Mouse (Mus musculus) cerebellum, adult 2 months (tissue): ENCODE data around the gene Pmel. TPM values are rescaled to one million over a fixed set of nuclear protein-coding genes. Genes with fewer than 3 reads are reported as not detected.

Source experiments
- DNase-seq, 2 experiments: peaks; one replicate each; pipeline ENCODE4 v3.0.0; 2021
- H3K27ac ChIP-seq: fragments of 200-500 bp; 2 replicates; pipeline ENCODE4 v1.5.1; 2012; ENCODE audit warnings: low read length, control low read depth, inconsistent platforms; ENCODE audit not compliant: insufficient read depth
- H3K27me3 ChIP-seq: fragments of 200-500 bp; 2 replicates; pipeline ENCODE4 v1.6.1; 2012; ENCODE audit warnings: inconsistent platforms, mild to moderate bottlenecking, low read length, moderate library complexity; ENCODE audit not compliant: control insufficient read depth, insufficient read depth
- H3K4me1 ChIP-seq: fragments of 200-500 bp; 2 replicates; pipeline ENCODE4 v1.6.1; 2011; ENCODE audit warnings: low read length; ENCODE audit not compliant: control insufficient read depth, insufficient read depth
- H3K4me3 ChIP-seq: fragments of 200-500 bp; replicated peaks from 2 replicates; pipeline ENCODE3; 2011; ENCODE audit warnings: mild to moderate bottlenecking, low read depth, low read length, control low read depth; ENCODE audit not compliant: insufficient read depth
- CTCF ChIP-seq: fragments of 200-500 bp; IDR thresholded peaks from 2 replicates; pipeline ENCODE4 v1.5.1; 2011; ENCODE audit warnings: low read depth, mild to moderate bottlenecking, control low read depth, low read length, moderate library complexity, borderline replicate concordance; ENCODE audit not compliant: insufficient read depth
- POLR2A ChIP-seq: fragments of 200-500 bp; IDR thresholded peaks from 2 replicates; pipeline ENCODE4 v1.6.1; 2011; ENCODE audit warnings: low read length, control low read depth, borderline replicate concordance; ENCODE audit not compliant: insufficient read depth
- WGBS: fragments of 180-500 bp; shearing (Covaris S2); methylation state at CpG from one replicate; pipeline ENCODE4 v1.1.7; 2018; 5-methylcytosine and 5-hydroxymethylcytosine counted together
- polyA plus RNA-seq: library from polyadenylated mRNA; depleted of rRNA; stranded (reverse); fragments of >200 nt; gene quantifications from 2 replicates; pipeline ENCODE4 v1.2.3, GENCODE M21; 2012

The Pmel gene
- polyA plus RNA-seq, 1 experiment: 1.5 TPM

- peaks cover 4% of the 10 kb centered on the region; the same call in 1 of the 2 replicates for H3K4me1 ChIP-seq
- TF ChIP-seq CTCF (no peak), POLR2A (no peak)
- no peaks in the 10 kb centered on the region for H3K27me3 ChIP-seq
- WGBS: 37% methylated on average over 4 of the region's 4 CpGs
- no peak overlapping the region for H3K4me3 ChIP-seq
- H3K27ac ChIP-seq: no peak overlapping the region
- DNase-seq: no peak
Observed at GRCm38 (mm10) chr10:128742616-128743015, 38.6 kb downstream of the Pmel start.

- H3K27ac ChIP-seq: no peak overlapping the region
- 4% methylated on average over 7 of the region's 7 CpGs for WGBS
- no peak for DNase-seq
- no peaks in the 10 kb centered on the region for H3K27me3 ChIP-seq
- H3K4me3 ChIP-seq: peak overlapping the region; percentile 95
- H3K4me1 ChIP-seq: peaks cover 4% of the 10 kb centered on the region; the same call in 1 of the 2 replicates
- TF ChIP-seq CTCF: no peak
- TF ChIP-seq POLR2A: no peak
Observed at GRCm38 (mm10) chr10:128743235-128743634, 39.2 kb downstream of the Pmel start.

- WGBS: 0% methylated on average over 37 of the region's 37 CpGs
- Histone ChIP-seq H3K4me3 (peak overlapping the region; percentile 95), H3K27me3 (no peaks in the 10 kb centered on the region), H3K27ac (peak overlapping the region; percentile 15), H3K4me1 (peaks cover 4% of the 10 kb centered on the region; the same call in 1 of the 2 replicates)
- peak; percentile 40 to 70 for DNase-seq
- TF ChIP-seq POLR2A: no peak; the same call in 1 of the 2 replicates
- no peak for TF ChIP-seq CTCF
Observed at GRCm38 (mm10) chr10:128743791-128744191, 39.8 kb downstream of the Pmel start.

GRCm38 (mm10) chr10:128744211-128744610 is 40.2 kb downstream of the Pmel start:
- 38% methylated on average over 8 of the region's 8 CpGs for WGBS
- no peak for DNase-seq
- H3K4me3 ChIP-seq: peak overlapping the region; percentile 95
- H3K4me1 ChIP-seq: peaks cover 4% of the 10 kb centered on the region; the same call in 1 of the 2 replicates
- no peaks in the 10 kb centered on the region for H3K27me3 ChIP-seq
- TF ChIP-seq POLR2A (no peak), CTCF (no peak)
- no peak overlapping the region for H3K27ac ChIP-seq

GRCm38 (mm10) chr10:128744680-128745601 is 40.9 kb downstream of the Pmel start, which contains the start of gene Dgka:
Gene Dgka, minus strand, starts transcription at chr10:128744855.
- Histone ChIP-seq H3K27me3 (no peaks in the 10 kb centered on the region), H3K4me1 (peaks cover 4% of the 10 kb centered on the region; the same call in 1 of the 2 replicates), H3K4me3 (peak within 1 kb of the TSS; percentile 95), H3K27ac (peak within 1 kb of the TSS; percentile 15)
- no peak for DNase-seq
- 37% methylated on average over 18 of the region's 18 CpGs for WGBS
- 0 out of 2 replicates have a peak, but pooled peaks have one; percentile 1 for TF ChIP-seq CTCF
- TF ChIP-seq POLR2A: no peak

GRCm38 (mm10) chr10:128745946-128746613 is 42.1 kb downstream of the Pmel start:
- Histone ChIP-seq H3K4me1 (peaks cover 4% of the 10 kb centered on the region; the same call in 1 of the 2 replicates), H3K27ac (no peak overlapping the region), H3K27me3 (no peaks in the 10 kb centered on the region), H3K4me3 (no peak overlapping the region)
- WGBS: 95% methylated on average over 10 of the region's 10 CpGs
- DNase-seq: no peak
- TF ChIP-seq POLR2A: no peak
- no peak for TF ChIP-seq CTCF

GRCm38 (mm10) chr10:128746972-128747645 is 43.1 kb downstream of the Pmel start:
- no peaks in the 10 kb centered on the region for H3K27me3 ChIP-seq
- H3K27ac ChIP-seq: peak overlapping the region; percentile 87
- peaks cover 4% of the 10 kb centered on the region; the same call in 1 of the 2 replicates for H3K4me1 ChIP-seq
- H3K4me3 ChIP-seq: peak overlapping the region; percentile 97
- 49% methylated on average over 9 of the region's 9 CpGs for WGBS
- no peak for DNase-seq
- TF ChIP-seq CTCF (no peak), POLR2A (no peak)
